Mouse (Mus musculus): ENCODE results near the gene Amz1. TPM values are rescaled to one million over a fixed set of nuclear protein-coding genes. Genes with fewer than 3 reads are reported as not detected.

Amz1 gene
- polyA plus RNA-seq, 1 experiment from 2014 or later: 1.4 TPM

DNA sequence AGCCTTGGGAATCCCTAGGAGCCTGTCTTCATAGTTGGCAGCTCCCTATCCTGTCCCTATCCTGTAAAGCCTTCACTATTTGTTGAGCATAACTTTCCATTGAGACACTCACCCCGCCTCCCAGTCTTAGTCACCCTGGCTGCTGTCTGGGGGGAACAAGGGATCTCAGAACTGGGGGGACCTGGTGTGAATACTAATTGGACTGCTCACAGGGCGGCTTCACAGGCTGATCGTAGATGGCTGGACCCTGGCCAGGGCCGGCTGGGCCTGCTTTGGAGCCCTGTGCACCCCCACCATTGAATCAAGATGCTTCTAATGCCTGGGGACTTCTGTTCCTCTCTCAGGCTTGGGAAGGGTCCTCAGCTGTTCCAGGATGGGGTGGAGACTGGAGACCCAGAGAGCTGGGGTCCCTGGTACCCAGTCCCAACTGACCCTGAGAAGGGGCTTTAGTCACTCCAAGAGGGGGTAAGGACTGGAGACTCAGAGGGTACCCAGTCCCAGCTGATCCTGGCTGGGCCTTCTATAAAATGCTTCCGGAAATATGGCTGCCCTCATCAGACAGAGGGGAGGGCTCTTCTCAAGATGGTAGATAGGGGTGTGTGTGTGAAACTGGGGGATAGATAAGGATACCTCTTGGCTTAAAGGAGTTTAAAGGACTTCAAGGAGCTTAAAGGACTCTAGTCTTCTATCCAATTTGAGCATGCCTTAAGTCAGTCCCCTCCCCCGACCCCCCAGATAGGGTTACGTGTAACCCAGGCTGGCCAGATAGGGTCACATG is 2.3 kb downstream of the Amz1 start:
- no peak overlapping the region for H3K4me3 ChIP-seq (replicated peaks)
- H3K9ac ChIP-seq: no peak overlapping the region
- no peak for ATAC-seq (ENCODE audit: insufficient read depth)
- no peaks in the 10 kb centered on the region; the same call in 1 of the 2 replicates for H3K4me1 ChIP-seq (replicated peaks)
- no peak overlapping the region for H3K27ac ChIP-seq (replicated peaks)
- H3K9me3 ChIP-seq (replicated peaks): no peaks in the 10 kb centered on the region
- H3K27me3 ChIP-seq: 0 out of 2 replicates have a peak, but pooled peaks cover 3% of the 10 kb centered on the region
- WGBS (ENCODE audit: insufficient replicate concordance): 63% methylated on average over 7 of the region's 7 CpGs
- no peaks in the 10 kb centered on the region for H3K36me3 ChIP-seq (replicated peaks)
- H3K4me2 ChIP-seq: no peak overlapping the region

DNA sequence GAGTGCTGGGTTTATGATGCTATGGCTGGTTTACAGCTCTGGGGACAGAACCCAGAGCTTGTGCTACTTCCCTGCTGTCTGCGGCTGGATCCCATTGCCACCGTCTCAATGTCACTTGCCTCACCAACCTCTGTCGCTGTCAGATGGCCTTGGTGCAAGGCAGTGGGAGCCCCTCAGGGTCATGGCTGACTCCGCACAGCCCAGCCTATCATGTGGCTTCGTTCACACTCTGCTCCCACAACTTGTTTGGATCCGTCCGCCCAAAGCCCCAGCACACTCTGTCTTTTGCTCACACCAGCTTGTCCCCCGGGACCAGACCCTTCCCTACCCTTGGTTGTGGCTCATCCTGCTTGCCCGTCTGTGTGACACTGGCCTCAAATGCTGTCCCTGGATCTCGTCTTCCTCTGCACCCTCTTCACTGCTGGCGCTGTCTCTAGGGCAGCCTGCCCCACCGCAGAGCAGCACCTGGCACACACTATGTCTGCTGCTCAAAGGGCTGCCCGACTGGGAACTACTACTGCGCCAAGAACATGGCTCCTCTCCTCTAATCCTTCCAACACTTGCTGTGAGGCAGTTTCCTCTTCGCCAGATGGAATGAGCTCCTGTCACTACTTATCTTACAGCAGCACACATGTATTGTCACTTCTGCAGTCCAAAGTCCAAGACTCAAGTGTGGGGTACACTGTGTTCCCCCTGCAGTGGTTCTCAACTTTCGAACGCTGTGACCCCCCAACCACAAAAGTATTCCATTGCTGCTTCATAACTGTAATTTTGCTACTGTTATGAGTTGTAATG is 3.2 kb downstream of the Amz1 start:
- Histone ChIP-seq H3K9me3 (replicated peaks) (no peaks in the 10 kb centered on the region), H3K4me1 (replicated peaks) (no peaks in the 10 kb centered on the region; the same call in 1 of the 2 replicates), H3K4me3 (replicated peaks) (no peak overlapping the region), H3K36me3 (replicated peaks) (no peaks in the 10 kb centered on the region), H3K27ac (replicated peaks) (no peak overlapping the region), H3K9ac (no peak overlapping the region), H3K4me2 (no peak overlapping the region), H3K27me3 (0 out of 2 replicates have a peak, but pooled peaks cover 3% of the 10 kb centered on the region)
- no peak for ATAC-seq (ENCODE audit: insufficient read depth)
- WGBS (ENCODE audit: insufficient replicate concordance): 60% methylated on average over 17 of the region's 17 CpGs

DNA sequence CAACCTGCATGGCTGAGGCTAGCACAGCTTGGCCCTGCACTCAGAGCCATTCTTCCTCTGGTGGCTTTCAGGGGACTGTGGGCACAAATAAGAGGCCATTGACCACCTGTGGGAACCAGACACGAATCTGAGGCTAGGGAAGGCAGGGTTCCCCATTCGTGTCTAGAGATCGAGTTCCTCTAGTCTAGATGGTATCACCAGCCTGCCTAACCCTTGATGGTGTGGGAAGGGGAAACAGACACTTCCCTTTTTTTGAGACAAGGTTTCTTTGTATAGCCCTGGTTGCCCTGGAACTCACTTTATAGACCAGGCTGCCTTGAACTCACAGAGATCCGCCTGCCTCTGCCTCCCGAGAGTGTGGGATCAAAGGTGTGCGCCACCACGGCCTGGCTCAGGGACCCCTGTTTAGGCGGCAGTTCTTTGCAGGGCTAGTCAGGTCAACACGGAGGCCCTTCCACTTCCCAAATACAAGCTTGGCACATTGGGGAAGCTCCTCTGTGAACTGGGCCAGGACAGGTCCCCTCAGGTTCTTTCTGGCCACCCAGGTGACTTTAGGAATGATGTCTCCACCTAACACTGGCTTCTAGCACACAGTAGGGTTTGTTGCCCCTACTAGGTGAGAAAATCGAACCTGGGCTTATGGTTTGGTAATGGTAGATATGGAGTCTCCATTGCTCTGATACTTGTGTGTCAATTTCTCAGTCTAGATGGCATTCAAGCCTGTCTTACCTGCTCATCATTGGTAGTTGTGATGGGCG is 7.3 kb downstream of the Amz1 start:
- no peak for ATAC-seq (ENCODE audit: insufficient read depth)
- H3K9me3 ChIP-seq (replicated peaks): no peaks in the 10 kb centered on the region
- H3K36me3 ChIP-seq (replicated peaks): no peaks in the 10 kb centered on the region
- H3K4me2 ChIP-seq: no peak overlapping the region
- no peak overlapping the region for H3K4me3 ChIP-seq (replicated peaks)
- peaks cover 22% of the 10 kb centered on the region for H3K27me3 ChIP-seq
- H3K4me1 ChIP-seq (replicated peaks): peaks cover 5% of the 10 kb centered on the region
- 0 out of 2 replicates have a peak overlapping the region, but pooled peaks have one; percentile 29 for H3K27ac ChIP-seq (replicated peaks)
- 40% methylated on average over 11 of the region's 11 CpGs for WGBS (ENCODE audit: insufficient replicate concordance)
- H3K9ac ChIP-seq: no peak overlapping the region

- peaks cover 7% of the 10 kb centered on the region for H3K4me1 ChIP-seq (replicated peaks)
- no peak overlapping the region for H3K4me3 ChIP-seq (replicated peaks)
- no peak overlapping the region for H3K4me2 ChIP-seq
- no peak overlapping the region for H3K27ac ChIP-seq (replicated peaks)
- ATAC-seq (ENCODE audit: insufficient read depth): no peak
- WGBS (ENCODE audit: insufficient replicate concordance): 55% methylated on average over 4 of the region's 4 CpGs
- H3K27me3 ChIP-seq: peaks cover 32% of the 10 kb centered on the region
- no peaks in the 10 kb centered on the region for H3K36me3 ChIP-seq (replicated peaks)
- no peaks in the 10 kb centered on the region for H3K9me3 ChIP-seq (replicated peaks)
- no peak overlapping the region for H3K9ac ChIP-seq
Measured at GRCm38 (mm10) chr5:140732195-140732594, 8.3 kb downstream of the Amz1 start.

GRCm38 (mm10) chr5:140733336-140733735 is 9.4 kb downstream of the Amz1 start:
- Histone ChIP-seq H3K4me1 (replicated peaks) (peaks cover 10% of the 10 kb centered on the region), H3K27me3 (peaks cover 43% of the 10 kb centered on the region), H3K4me3 (replicated peaks) (no peak overlapping the region), H3K4me2 (no peak overlapping the region), H3K36me3 (replicated peaks) (no peaks in the 10 kb centered on the region), H3K27ac (replicated peaks) (0 out of 2 replicates have a peak overlapping the region, but pooled peaks have one; percentile 29), H3K9me3 (replicated peaks) (no peaks in the 10 kb centered on the region), H3K9ac (no peak overlapping the region)
- WGBS (ENCODE audit: insufficient replicate concordance): 38% methylated on average over 3 of the region's 3 CpGs
- ATAC-seq (ENCODE audit: insufficient read depth): no peak

- Histone ChIP-seq H3K4me3 (replicated peaks) (peak overlapping the region; percentile 32), H3K4me1 (replicated peaks) (peaks cover 10% of the 10 kb centered on the region), H3K27ac (replicated peaks) (no peak overlapping the region), H3K9me3 (replicated peaks) (no peaks in the 10 kb centered on the region), H3K27me3 (peaks cover 43% of the 10 kb centered on the region), H3K4me2 (peak overlapping the region; percentile 57), H3K9ac (no peak overlapping the region), H3K36me3 (replicated peaks) (no peaks in the 10 kb centered on the region)
- peak; percentile 15; the same call in 1 of the 2 replicates for ATAC-seq (ENCODE audit: insufficient read depth)
- WGBS (ENCODE audit: insufficient replicate concordance): under 1% methylated on average over 22 of the region's 22 CpGs
Measured at GRCm38 (mm10) chr5:140735297-140735696, 11.4 kb downstream of the Amz1 start.

GRCm38 (mm10) chr5:140736166-140736565 is 12.2 kb downstream of the Amz1 start:
- ATAC-seq (ENCODE audit: insufficient read depth): no peak
- no peaks in the 10 kb centered on the region for H3K9me3 ChIP-seq (replicated peaks)
- H3K4me3 ChIP-seq (replicated peaks): 0 out of 2 replicates have a peak overlapping the region, but pooled peaks have one; percentile 32
- H3K9ac ChIP-seq: no peak overlapping the region
- no peaks in the 10 kb centered on the region for H3K36me3 ChIP-seq (replicated peaks)
- H3K27ac ChIP-seq (replicated peaks): no peak overlapping the region
- 9% methylated on average over 13 of the region's 13 CpGs for WGBS (ENCODE audit: insufficient replicate concordance)
- H3K4me2 ChIP-seq: peak overlapping the region; percentile 57
- H3K27me3 ChIP-seq: peaks cover 43% of the 10 kb centered on the region
- peaks cover 10% of the 10 kb centered on the region for H3K4me1 ChIP-seq (replicated peaks)

GRCm38 (mm10) chr5:140739813-140740212 is 15.9 kb downstream of the Amz1 start:
- no peak overlapping the region for H3K4me2 ChIP-seq
- no peak for ATAC-seq (ENCODE audit: insufficient read depth)
- H3K36me3 ChIP-seq (replicated peaks): no peaks in the 10 kb centered on the region
- H3K27ac ChIP-seq (replicated peaks): no peak overlapping the region
- H3K9me3 ChIP-seq (replicated peaks): no peaks in the 10 kb centered on the region
- peaks cover 10% of the 10 kb centered on the region for H3K4me1 ChIP-seq (replicated peaks)
- peaks cover 43% of the 10 kb centered on the region for H3K27me3 ChIP-seq
- no peak overlapping the region for H3K4me3 ChIP-seq (replicated peaks)
- no peak overlapping the region for H3K9ac ChIP-seq
- WGBS (ENCODE audit: insufficient replicate concordance): 59% methylated on average over 12 of the region's 12 CpGs

DNA sequence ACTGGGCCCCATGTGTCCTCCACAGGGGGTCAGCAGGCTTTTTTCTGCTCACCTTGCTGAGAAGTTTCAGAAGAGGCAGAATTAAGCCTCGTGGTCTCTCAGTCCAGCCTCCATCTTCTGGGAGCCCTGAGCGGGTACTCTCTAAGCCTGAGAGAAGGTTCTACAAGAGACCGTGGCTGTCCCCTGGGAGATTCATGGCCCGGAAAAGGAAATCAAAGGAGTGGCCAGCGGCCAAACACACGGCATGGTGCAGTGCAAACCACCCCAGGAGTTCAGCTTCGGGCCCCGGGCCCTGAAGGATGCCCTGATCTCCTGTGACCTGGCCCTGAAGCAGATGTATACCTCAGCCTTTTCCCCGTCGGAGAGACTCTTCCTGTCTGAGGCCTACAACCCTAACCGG is 17.1 kb downstream of the Amz1 start:
- Histone ChIP-seq H3K4me1 (replicated peaks) (peaks cover 5% of the 10 kb centered on the region; the same call in 1 of the 2 replicates), H3K9ac (no peak overlapping the region), H3K27me3 (peaks cover 30% of the 10 kb centered on the region), H3K4me2 (no peak overlapping the region), H3K36me3 (replicated peaks) (no peaks in the 10 kb centered on the region), H3K9me3 (replicated peaks) (no peaks in the 10 kb centered on the region), H3K27ac (replicated peaks) (no peak overlapping the region), H3K4me3 (replicated peaks) (no peak overlapping the region)
- WGBS (ENCODE audit: insufficient replicate concordance): 69% methylated on average over 11 of the region's 11 CpGs
- ATAC-seq (ENCODE audit: insufficient read depth): no peak

- no peak for ATAC-seq (ENCODE audit: insufficient read depth)
- H3K36me3 ChIP-seq (replicated peaks): no peaks in the 10 kb centered on the region
- H3K9me3 ChIP-seq (replicated peaks): no peaks in the 10 kb centered on the region
- no peak overlapping the region for H3K4me3 ChIP-seq (replicated peaks)
- H3K4me2 ChIP-seq: no peak overlapping the region
- H3K27ac ChIP-seq (replicated peaks): no peak overlapping the region
- H3K27me3 ChIP-seq: peaks cover 22% of the 10 kb centered on the region
- peaks cover 5% of the 10 kb centered on the region; the same call in 1 of the 2 replicates for H3K4me1 ChIP-seq (replicated peaks)
- no peak overlapping the region for H3K9ac ChIP-seq
Measured at GRCm38 (mm10) chr5:140741877-140742276, 17.9 kb downstream of the Amz1 start.
